Mouse (Mus musculus): ENCODE data around the gene Gjb5.

The Gjb5 gene

GRCm38 (mm10) chr4:127358018-127358417 lies at the start of gene Gjb5:
Gene Gjb5, minus strand, starts transcription at chr4:127358181.
- no peak for DNase-seq (ENCODE audit: low spot score in 2 of 2)

GRCm38 (mm10) chr4:127402614-127403013 lies 44.6 kb upstream of the Gjb5 start:
- DNase-seq (ENCODE audit: low spot score in 2 of 2) = no peak

GRCm38 (mm10) chr4:127402166-127402565 lies 44.2 kb upstream of the Gjb5 start:
- DNase-seq (ENCODE audit: low spot score in 2 of 2) = no peak

- no peak for DNase-seq (ENCODE audit: low spot score in 2 of 2)
Measured at GRCm38 (mm10) chr4:127400165-127401145, 42.5 kb upstream of the Gjb5 start.

- no peak for DNase-seq (ENCODE audit: low spot score in 2 of 2)
Measured at GRCm38 (mm10) chr4:127395591-127395990, 37.6 kb upstream of the Gjb5 start.

GRCm38 (mm10) chr4:127389645-127390044 lies 31.7 kb upstream of the Gjb5 start:
- no peak for DNase-seq (ENCODE audit: low spot score in 2 of 2)

GRCm38 (mm10) chr4:127377344-127377743 lies 19.4 kb upstream of the Gjb5 start:
- no peak for DNase-seq (ENCODE audit: low spot score in 2 of 2)

GRCm38 (mm10) chr4:127375541-127376177 lies 17.7 kb upstream of the Gjb5 start:
- no peak for DNase-seq (ENCODE audit: low spot score in 2 of 2)

GRCm38 (mm10) chr4:127374645-127375044 lies 16.7 kb upstream of the Gjb5 start:
- no peak for DNase-seq (ENCODE audit: low spot score in 2 of 2)

GRCm38 (mm10) chr4:127373491-127373890 lies 15.5 kb upstream of the Gjb5 start:
- DNase-seq (ENCODE audit: low spot score in 2 of 2) = no peak

GRCm38 (mm10) chr4:127371546-127371945 lies 13.6 kb upstream of the Gjb5 start:
- no peak for DNase-seq (ENCODE audit: low spot score in 2 of 2)

GRCm38 (mm10) chr4:127370447-127370846 lies 12.5 kb upstream of the Gjb5 start:
- DNase-seq (ENCODE audit: low spot score in 2 of 2) = no peak

- peak; percentile 31 to 73 for DNase-seq (ENCODE audit: low spot score in 2 of 2)
Measured at GRCm38 (mm10) chr4:127368379-127368973, 10.5 kb upstream of the Gjb5 start.

GRCm38 (mm10) chr4:127365834-127366233 lies 7.9 kb upstream of the Gjb5 start:
- no peak for DNase-seq (ENCODE audit: low spot score in 2 of 2)

- DNase-seq (ENCODE audit: low spot score in 2 of 2) = no peak
Measured at GRCm38 (mm10) chr4:127365433-127365832, 7.5 kb upstream of the Gjb5 start.

GRCm38 (mm10) chr4:127364431-127364830 lies 6.5 kb upstream of the Gjb5 start:
- DNase-seq (ENCODE audit: low spot score in 2 of 2) = no peak

GRCm38 (mm10) chr4:127363331-127363730 lies 5.3 kb upstream of the Gjb5 start:
- no peak for DNase-seq (ENCODE audit: low spot score in 2 of 2)

- no peak for DNase-seq (ENCODE audit: low spot score in 2 of 2)
Measured at GRCm38 (mm10) chr4:127362520-127362919, 4.5 kb upstream of the Gjb5 start.

- DNase-seq (ENCODE audit: low spot score in 2 of 2) = no peak
Measured at GRCm38 (mm10) chr4:127354506-127355485, 3.2 kb downstream of the Gjb5 start.

GRCm38 (mm10) chr4:127353951-127354438 lies 4.0 kb downstream of the Gjb5 start, which contains the start of gene Gjb4:
Gene Gjb4, minus strand, starts transcription at chr4:127354081.
- DNase-seq (ENCODE audit: low spot score in 2 of 2) = no peak

- no peak for DNase-seq (ENCODE audit: low spot score in 2 of 2)
Measured at GRCm38 (mm10) chr4:127352594-127352993, 5.4 kb downstream of the Gjb5 start.

Data from frontal cortex, postnatal 14 days (tissue).